Mouse (Mus musculus): ENCODE data around the gene Shtn1.

The Shtn1 gene

GRCm38 (mm10) chr19:59063568-59063967, 12.3 kb downstream of the Shtn1 start:
- TF ChIP-seq GATA4 (IDR thresholded peaks at IDR 0.05; ENCODE audit: insufficient replicate concordance, low read length) = no peak

GRCm38 (mm10) chr19:59058105-59058504, 17.8 kb downstream of the Shtn1 start:
- no peak for TF ChIP-seq GATA4 (IDR thresholded peaks at IDR 0.05; ENCODE audit: insufficient replicate concordance, low read length)

GRCm38 (mm10) chr19:59057366-59057765, 18.5 kb downstream of the Shtn1 start:
- TF ChIP-seq GATA4 (IDR thresholded peaks at IDR 0.05; ENCODE audit: insufficient replicate concordance, low read length) = no peak

GRCm38 (mm10) chr19:59054632-59054951, 21.3 kb downstream of the Shtn1 start:
- TF ChIP-seq GATA4 (IDR thresholded peaks at IDR 0.05; ENCODE audit: insufficient replicate concordance, low read length) = no peak

DNA sequence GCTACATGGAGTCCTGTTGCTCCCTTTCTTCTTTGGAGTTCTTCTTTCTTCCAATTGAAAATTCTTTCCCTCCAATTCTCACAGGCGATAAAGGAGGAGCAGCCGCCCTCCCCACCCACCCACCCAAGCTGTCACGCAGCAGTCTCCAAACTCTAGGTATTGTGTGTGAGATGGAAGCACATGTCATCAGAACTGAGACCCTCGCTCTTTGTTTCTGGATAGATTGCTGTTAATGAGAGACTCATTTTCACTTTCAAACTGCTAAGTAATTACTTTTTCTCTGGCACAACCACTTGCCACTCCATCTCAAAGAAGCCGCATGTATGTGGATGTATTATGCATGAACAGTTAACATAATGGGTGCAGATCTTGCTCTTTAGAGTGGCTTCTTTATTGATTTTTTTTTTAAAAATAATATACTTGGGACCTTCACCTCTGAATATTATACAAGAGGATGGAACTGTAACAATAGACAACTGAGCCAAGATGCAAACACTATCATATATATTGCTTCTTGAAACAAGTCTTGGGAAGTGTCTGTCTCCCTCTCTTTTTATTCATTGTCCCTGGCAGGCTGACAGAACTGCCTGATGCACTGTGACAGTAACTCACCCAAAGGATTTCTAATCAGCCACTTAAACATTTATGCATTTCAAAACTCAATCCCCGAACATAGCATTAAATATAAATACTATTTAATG, 21.8 kb downstream of the Shtn1 start:
- no peak for TF ChIP-seq GATA4 (IDR thresholded peaks at IDR 0.05; ENCODE audit: insufficient replicate concordance, low read length)

DNA sequence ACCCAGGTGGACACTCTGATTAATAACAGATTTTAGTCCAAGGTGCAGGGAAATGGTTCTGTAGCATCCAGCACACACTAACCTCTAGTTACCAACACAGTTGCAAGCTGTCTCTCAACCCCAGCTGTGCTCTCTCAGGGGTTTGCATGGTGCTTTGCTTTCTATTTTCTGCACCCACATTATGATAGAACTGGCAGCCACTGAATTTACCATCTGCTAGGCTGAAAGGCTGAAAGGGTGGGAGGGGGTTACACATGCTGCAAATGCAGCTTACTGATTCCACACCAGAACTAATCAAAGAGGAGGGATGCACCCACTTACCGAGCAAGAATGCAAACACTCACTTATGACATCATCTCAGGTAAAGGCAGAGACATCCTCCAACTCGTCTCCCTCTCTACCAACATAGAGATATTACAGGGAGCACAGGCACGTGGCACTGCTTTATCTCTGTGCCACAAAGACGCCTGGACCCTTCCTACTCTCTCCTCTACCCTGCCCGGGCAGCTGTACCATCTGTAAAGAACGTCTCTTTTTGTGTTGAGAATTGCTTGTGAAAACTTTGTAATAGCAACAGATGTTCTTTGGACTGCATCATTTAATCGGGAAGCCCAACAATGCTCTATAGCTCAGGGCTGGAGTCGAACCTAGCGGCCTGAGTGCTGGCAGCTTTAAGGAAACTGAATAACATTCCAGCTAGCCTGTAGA, 23.0 kb downstream of the Shtn1 start:
- no peak for TF ChIP-seq GATA4 (IDR thresholded peaks at IDR 0.05; ENCODE audit: insufficient replicate concordance, low read length)

DNA sequence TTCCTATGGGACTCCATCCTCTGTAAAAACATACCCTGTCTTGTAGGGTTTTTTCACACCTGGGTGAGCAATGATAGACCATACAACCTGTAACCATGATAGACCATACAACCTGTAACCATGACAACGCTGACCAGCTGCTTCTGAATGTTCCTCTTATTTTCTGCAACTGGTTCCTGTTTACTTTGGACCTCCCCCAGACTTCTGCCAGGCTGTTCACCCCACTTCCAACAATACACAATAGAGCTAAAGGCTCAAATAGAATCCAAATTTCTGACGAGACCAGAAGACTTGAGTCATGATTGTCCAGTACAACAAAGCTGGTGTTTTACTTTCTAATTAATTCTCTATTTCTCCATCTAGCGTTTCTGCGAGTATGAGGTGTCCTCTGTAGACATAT, 23.8 kb downstream of the Shtn1 start:
- no peak for TF ChIP-seq GATA4 (IDR thresholded peaks at IDR 0.05; ENCODE audit: insufficient replicate concordance, low read length)

DNA sequence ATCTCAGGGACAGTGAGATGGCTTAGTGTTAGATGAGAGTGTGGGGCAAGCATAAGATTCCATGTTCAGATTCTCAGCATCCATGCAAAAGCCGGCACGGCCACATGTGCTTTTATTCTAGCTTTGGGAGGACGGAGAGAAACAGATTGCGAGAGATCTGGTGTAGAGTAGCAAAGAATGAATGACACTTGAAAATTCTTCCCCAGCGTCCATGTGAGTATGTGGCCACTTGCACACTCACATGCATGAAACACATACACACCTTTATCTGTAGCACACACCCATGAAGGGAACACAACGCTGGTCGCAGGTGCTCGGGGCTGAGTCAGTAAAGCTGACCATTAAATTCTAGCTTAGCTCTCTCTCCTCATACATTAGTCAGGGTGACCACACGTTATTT, 24.3 kb downstream of the Shtn1 start:
- TF ChIP-seq GATA4 (IDR thresholded peaks at IDR 0.05; ENCODE audit: insufficient replicate concordance, low read length) = no peak

GRCm38 (mm10) chr19:59048852-59049251, 27.0 kb downstream of the Shtn1 start:
- TF ChIP-seq GATA4 (IDR thresholded peaks at IDR 0.05; ENCODE audit: insufficient replicate concordance, low read length) = no peak

DNA sequence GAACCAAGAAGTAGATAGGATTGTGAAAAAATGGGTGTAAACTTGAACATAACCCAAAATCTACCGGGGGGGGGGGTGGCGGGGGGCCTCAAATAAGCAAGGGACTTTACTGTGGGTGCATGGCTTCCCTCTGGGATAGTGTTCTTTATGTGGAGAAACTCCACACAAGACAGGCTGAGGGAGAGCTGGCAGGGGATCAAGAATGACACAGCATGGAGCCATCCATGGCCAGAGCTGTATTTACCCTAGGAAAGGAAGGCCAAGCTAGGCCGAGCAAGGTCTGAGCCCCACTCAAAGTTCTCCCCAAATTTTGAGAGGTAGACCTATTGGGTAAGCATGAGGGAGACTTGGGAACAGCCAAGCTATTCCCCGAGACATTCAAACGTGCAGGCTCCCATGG, 28.4 kb downstream of the Shtn1 start:
- no peak for TF ChIP-seq GATA4 (IDR thresholded peaks at IDR 0.05; ENCODE audit: insufficient replicate concordance, low read length)

- no peak for TF ChIP-seq GATA4 (IDR thresholded peaks at IDR 0.05; ENCODE audit: insufficient replicate concordance, low read length)
These were observed 34.8 kb downstream of the Shtn1 start for GRCm38 (mm10) chr19:59041086-59041485.

- no peak for TF ChIP-seq GATA4 (IDR thresholded peaks at IDR 0.05; ENCODE audit: insufficient replicate concordance, low read length)
These were observed 37.1 kb downstream of the Shtn1 start for GRCm38 (mm10) chr19:59038793-59039192.

- TF ChIP-seq GATA4 (IDR thresholded peaks at IDR 0.05; ENCODE audit: insufficient replicate concordance, low read length) = no peak
These were observed 39.1 kb downstream of the Shtn1 start for GRCm38 (mm10) chr19:59036811-59037210.

DNA sequence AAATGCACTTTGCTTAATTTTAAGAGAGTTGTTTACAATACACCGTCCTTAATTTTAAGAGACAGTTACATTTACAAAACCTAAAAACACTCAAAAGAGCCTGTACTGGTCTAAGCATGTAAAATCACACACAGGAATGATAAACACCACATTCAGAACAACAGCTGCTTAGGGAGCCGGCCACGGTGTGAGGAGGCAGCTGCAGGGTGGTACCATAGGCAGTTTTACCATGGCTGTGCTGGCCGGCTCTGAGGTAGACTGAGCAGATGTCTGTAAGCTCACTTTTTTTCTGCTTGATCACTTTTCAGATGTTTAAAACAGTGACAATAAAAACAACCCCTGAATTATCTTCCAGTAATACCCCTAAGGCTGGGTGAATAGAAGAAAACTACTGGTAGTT, 42.7 kb downstream of the Shtn1 start:
- TF ChIP-seq GATA4 (IDR thresholded peaks at IDR 0.05; ENCODE audit: insufficient replicate concordance, low read length) = no peak

DNA sequence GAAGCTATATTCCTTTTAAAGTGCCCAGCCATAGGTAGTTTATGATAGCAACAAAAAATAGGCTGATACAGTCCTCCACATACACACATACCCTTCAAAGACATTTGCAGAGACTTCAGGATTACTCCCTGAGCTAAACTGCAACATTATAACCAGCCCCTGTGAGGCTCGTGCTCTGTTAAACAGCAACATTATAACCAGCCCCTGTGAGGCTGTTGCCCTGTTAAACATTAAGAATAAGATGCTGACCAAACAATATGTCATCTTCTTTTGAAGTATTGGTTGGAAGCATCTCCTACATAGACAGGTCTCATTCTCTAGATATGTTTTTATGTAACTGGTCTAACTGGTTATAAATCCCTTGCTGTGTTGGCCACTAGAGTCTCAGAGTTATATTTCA, 45.7 kb downstream of the Shtn1 start:
- TF ChIP-seq GATA4 (IDR thresholded peaks at IDR 0.05; ENCODE audit: insufficient replicate concordance, low read length) = no peak

DNA sequence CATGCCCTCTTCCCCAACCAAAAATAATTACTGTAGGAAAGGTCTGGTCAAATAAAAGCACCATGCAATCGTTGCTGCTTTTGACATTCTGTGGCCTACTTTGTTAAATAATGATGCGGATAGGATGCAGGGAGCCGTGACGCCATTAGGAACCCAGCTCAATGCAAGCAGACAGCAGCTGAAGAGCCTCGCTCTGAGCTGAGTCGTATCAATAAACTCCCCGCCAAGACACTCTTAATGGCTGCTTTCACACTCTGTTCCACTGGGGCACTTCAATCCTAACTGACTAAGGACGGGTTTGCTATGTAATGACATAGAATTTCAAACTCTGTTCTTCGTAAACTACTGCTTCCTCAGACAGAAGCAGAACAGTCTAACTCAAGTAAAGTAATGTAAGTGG, 46.9 kb downstream of the Shtn1 start:
- TF ChIP-seq GATA4 (IDR thresholded peaks at IDR 0.05; ENCODE audit: insufficient replicate concordance, low read length) = no peak

DNA sequence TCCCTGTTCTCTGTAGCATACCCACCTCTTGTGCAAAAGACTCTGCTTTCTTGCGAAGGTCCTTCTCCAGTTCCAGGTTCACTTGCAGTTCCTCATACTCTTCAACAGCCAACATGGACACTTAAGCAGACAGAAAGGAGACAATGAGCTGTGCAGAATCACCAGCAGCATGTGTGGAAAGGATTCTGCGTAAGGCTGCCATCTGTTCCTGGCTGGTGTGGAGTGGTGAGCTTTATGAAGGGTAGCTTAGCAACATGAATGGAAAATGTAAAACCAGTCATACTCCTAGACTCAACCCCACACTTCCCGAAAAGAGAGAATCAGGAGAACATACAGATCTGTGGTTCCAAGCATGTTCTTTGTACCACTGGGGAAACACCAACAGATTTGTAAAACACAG, 47.8 kb downstream of the Shtn1 start:
- TF ChIP-seq GATA4 (IDR thresholded peaks at IDR 0.05; ENCODE audit: insufficient replicate concordance, low read length) = no peak

Measured in liver, adult (tissue).